Mouse (Mus musculus) lung, embryonic 14.5 days (tissue): Measurements from ENCODE around the gene Ube2e3. TPM values are rescaled to one million over a fixed set of nuclear protein-coding genes. Genes with fewer than 3 reads are reported as not detected.

Experiments used
- ATAC-seq: fragments of 200-750 bp; cut with Nextera tagmentation; 2 replicates; pipeline ENCODE4 v1.8.0; 2017; ENCODE audit warnings: mild to moderate bottlenecking, moderate TSS enrichment, moderate library complexity; ENCODE audit not compliant: insufficient read depth
- DNase-seq: peaks from one replicate; pipeline ENCODE4 v3.0.0-alpha.2; 2015
- H3K27ac ChIP-seq: fragments of 300-500 bp; sonication (generic); 2 replicates; pipeline ENCODE4 v1.5.1; 2014; ENCODE audit warnings: low read depth, mild to moderate bottlenecking, moderate library complexity
- H3K27me3 ChIP-seq: fragments of 300-500 bp; sonication (generic); 2 replicates; pipeline ENCODE4 v1.6.1; 2014; ENCODE audit warnings: low read length, control low read depth; ENCODE audit not compliant: insufficient read depth
- H3K36me3 ChIP-seq: fragments of 300-500 bp; sonication (generic); 2 replicates; pipeline ENCODE4 v1.6.1; 2014; ENCODE audit warnings: control low read depth; ENCODE audit not compliant: insufficient read depth
- H3K4me1 ChIP-seq: fragments of 300-500 bp; sonication (generic); 2 replicates; pipeline ENCODE4 v1.6.1; 2014; ENCODE audit warnings: antibody characterized with exemption, control low read depth; ENCODE audit not compliant: insufficient read depth
- H3K4me2 ChIP-seq: fragments of 300-500 bp; sonication (generic); 2 replicates; pipeline ENCODE4 v1.6.1; 2014; ENCODE audit warnings: mild to moderate bottlenecking
- H3K4me3 ChIP-seq: fragments of 300-500 bp; sonication (generic); 2 replicates; pipeline ENCODE4 v1.5.1; 2014; ENCODE audit warnings: low read depth, low read length
- H3K9ac ChIP-seq: fragments of 300-500 bp; sonication (generic); 2 replicates; pipeline ENCODE4 v1.6.1; 2014
- H3K9me3 ChIP-seq: fragments of 300-500 bp; sonication (generic); 2 replicates; pipeline ENCODE4 v1.6.1; 2016; ENCODE audit warnings: low read depth, low read length, control low read depth
- CTCF ChIP-seq: IDR thresholded peaks from 2 replicates; pipeline ENCODE4 v1.5.1; 2016; ENCODE audit warnings: antibody characterized with exemption, low read depth
- WGBS: fragments of 180-500 bp; shearing (Covaris S2); extraction: QIAGEN DNeasy Blood & Tissue Kit; methylation state at CpG from one replicate; pipeline ENCODE4 v1.1.7; 2014; 5-methylcytosine and 5-hydroxymethylcytosine counted together
- polyA plus RNA-seq: library from polyadenylated mRNA; unstranded; fragments of >200 nt; fragmentation: Nextera tagmentation; extraction: Ambion mirVana; gene quantifications from 2 replicates; pipeline ENCODE4 v1.2.1, GENCODE M21; 2014

Gene Ube2e3
- polyA plus RNA-seq, 1 experiment from 2014 or later, result 199 TPM

DNA sequence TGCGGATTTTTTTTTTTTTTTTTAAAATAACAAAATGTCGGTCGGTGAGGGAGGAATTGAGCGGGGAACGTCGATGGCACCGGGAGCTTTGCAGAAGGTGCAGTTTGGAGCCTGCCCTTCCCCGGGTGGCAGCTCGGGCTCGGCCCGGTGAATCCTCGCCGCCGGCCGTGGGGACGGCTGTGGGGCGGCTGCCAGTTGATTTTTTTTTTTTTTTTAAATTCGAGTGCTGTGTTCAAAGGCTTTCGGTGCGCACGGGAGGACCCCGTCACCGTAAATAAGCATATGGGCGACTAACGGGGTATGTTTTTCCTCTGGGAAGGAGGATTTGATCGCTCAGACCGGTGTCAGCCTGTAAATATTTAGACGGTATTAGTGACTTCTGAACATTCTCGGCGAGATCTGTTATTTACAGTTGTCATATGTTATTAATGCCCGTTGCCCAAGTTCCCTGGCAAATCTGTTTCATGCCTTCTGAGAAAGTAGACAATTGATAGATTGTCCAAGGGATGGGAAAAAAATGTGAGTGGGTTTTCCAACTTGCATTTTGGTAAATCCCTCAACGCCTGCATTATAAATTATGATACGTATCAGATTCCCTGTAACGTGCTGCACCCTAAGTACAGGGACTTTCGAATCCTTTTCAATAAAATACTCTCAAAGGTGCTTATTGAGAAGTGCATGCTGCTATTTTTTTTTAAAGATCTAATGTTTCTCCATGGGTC is 2.0 kb downstream of the Ube2e3 start:
- TF ChIP-seq CTCF, result no peak
- Histone ChIP-seq H3K9me3 (no peaks in the 10 kb centered on the region), H3K36me3 (peaks cover 20% of the 10 kb centered on the region), H3K27ac (peak overlapping the region; percentile 99), H3K9ac (peak overlapping the region; percentile 98), H3K4me3 (peak overlapping the region; percentile 78), H3K4me1 (peaks cover 23% of the 10 kb centered on the region), H3K4me2 (peak overlapping the region; percentile 85), H3K27me3 (no peaks in the 10 kb centered on the region)
- 1% methylated on average over 35 of the region's 35 CpGs for WGBS
- DNase-seq (peak; percentile 48), ATAC-seq (no peak)

DNA sequence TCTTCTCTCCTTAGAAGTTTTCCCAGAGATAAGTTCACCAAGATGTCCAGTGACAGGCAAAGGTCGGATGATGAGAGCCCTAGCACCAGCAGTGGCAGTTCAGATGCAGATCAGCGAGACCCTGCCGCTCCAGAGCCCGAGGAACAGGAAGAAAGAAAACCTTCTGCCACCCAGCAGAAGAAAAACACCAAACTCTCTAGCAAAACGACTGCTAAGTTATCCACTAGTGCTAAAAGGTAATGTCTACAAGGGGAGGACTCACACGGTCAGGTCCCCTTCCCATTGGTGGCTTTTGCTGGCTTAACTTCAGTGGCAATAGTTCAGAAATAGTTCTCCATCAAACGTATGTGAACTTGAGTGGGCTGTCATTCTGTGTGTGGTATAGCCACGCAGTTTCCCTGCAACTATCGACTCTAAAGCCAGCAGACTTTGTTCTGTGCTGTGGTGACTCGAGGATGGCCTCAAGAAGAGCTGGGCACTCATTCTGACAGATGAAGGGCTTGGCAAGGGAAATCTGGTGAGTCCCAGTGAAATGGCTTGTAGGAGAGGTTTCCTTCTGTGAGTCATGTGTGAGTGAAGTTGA is 2.6 kb downstream of the Ube2e3 start:
- Histone ChIP-seq H3K36me3 (peaks cover 22% of the 10 kb centered on the region), H3K4me3 (peak overlapping the region; percentile 78), H3K27me3 (no peaks in the 10 kb centered on the region), H3K9me3 (no peaks in the 10 kb centered on the region), H3K4me1 (peaks cover 23% of the 10 kb centered on the region), H3K4me2 (peak overlapping the region; percentile 85), H3K9ac (peak overlapping the region; percentile 98), H3K27ac (peak overlapping the region; percentile 99)
- no peak for ATAC-seq
- 4% methylated on average over 10 of the region's 10 CpGs for WGBS
- no peak for TF ChIP-seq CTCF
- peak; percentile 38 for DNase-seq

DNA sequence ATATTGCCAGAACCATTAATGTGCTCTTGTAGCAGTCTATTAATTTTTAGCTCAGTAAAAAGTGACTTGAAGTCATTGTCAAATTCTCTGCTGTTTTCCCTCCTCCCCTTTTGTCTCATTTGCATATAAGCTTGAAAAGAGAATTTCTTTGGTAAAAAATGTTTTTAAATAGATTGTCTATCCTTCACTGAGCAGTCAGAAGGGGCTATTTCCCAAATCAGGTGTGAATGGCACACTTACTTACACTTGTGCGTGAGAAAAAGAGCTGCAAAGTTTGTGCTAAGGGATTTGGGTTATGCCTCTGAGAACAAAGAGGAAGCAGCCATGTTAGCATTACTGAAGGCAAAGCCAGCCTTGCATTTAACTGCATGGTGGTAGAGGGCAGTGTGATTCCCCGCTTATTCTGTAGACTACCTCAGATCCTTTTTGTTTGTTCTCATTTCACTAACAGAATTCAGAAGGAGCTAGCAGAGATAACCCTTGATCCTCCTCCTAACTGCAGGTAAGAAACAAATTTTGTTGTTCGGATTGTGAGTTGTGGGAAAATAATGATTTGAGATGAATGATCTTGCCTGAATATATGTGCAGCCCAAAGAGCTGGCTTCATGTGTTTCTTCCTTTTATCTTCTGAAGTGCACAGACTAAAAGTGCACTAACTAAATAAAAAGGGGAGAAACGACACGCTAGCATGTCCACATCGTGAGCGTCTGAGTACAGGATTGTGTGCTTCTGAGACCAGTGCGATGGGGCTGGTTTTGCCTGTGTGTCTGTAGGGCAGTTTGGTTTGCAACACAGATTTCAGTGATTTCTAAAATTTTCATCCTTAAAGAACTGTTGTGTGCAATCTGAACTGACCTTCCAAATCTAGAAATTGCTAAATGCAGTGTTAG is 4.3 kb downstream of the Ube2e3 start:
- Histone ChIP-seq H3K4me2 (peak overlapping the region; percentile 85), H3K9ac (peak overlapping the region; percentile 98), H3K27me3 (no peaks in the 10 kb centered on the region), H3K9me3 (no peaks in the 10 kb centered on the region), H3K4me1 (peaks cover 23% of the 10 kb centered on the region), H3K27ac (peak overlapping the region; percentile 42; the same call in 1 of the 2 replicates), H3K4me3 (peak overlapping the region; percentile 78), H3K36me3 (peaks cover 22% of the 10 kb centered on the region)
- 11% methylated on average over 8 of the region's 8 CpGs for WGBS
- no peak for ATAC-seq
- peak; percentile 75 for DNase-seq
- TF ChIP-seq CTCF, result 0 out of 2 replicates have a peak, but pooled peaks have one; percentile 31

DNA sequence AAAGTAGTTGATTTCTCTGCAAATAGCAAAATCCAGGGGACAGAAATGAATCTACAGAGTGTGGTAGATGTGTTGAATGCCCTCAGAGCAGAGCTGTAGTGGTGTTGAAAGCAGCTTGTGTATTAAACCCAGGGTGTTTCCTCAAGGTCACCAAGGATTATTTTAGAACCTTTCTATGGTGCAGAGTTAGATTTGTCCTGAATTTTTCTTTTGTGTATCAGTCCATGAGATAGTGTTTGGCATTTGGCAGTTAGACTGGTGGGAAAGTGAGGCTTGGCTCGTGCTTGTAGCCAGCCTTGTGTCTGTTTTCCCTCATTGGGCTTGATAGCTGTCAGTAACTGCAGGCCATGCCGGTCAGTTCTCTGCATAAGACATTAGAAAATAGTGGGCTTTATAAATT is 6.0 kb downstream of the Ube2e3 start:
- no peaks in the 10 kb centered on the region for H3K9me3 ChIP-seq
- WGBS, result 21% methylated on average over 2 of the region's 2 CpGs
- no peak overlapping the region for H3K27ac ChIP-seq
- peak overlapping the region; percentile 46 for H3K4me2 ChIP-seq
- ATAC-seq (no peak), DNase-seq (no peak)
- H3K27me3 ChIP-seq, result no peaks in the 10 kb centered on the region
- no peak for TF ChIP-seq CTCF
- H3K4me1 ChIP-seq, result peaks cover 17% of the 10 kb centered on the region
- peaks cover 22% of the 10 kb centered on the region for H3K36me3 ChIP-seq
- H3K9ac ChIP-seq, result peak overlapping the region; percentile 26
- H3K4me3 ChIP-seq, result 0 out of 2 replicates have a peak overlapping the region, but pooled peaks have one; percentile 5

DNA sequence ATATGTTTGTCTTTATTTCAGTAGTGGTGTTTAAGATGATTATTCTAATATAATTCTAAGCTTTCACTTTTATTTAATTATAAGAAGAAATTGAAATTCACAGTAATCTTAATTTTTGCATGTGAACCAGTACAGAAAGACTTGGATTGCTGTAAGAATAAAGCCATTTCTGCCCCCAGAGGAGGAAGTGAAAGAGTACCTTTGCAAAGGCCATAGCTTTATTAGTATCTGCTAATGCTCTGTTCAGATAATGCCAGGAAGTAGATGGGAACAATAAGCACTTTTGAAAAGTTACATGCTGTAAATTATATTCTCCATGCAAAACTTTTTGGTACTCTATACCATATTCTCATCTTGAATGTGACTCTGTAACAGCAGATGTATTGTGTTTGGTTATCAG is 8.1 kb downstream of the Ube2e3 start:
- ATAC-seq (no peak), DNase-seq (no peak)
- H3K4me1 ChIP-seq, result peaks cover 12% of the 10 kb centered on the region
- no peak for TF ChIP-seq CTCF
- no peak overlapping the region for H3K4me2 ChIP-seq
- no peak overlapping the region for H3K9ac ChIP-seq
- H3K9me3 ChIP-seq, result no peaks in the 10 kb centered on the region
- H3K4me3 ChIP-seq, result no peak overlapping the region
- H3K36me3 ChIP-seq, result peaks cover 17% of the 10 kb centered on the region
- no peak overlapping the region for H3K27ac ChIP-seq
- H3K27me3 ChIP-seq, result no peaks in the 10 kb centered on the region

DNA sequence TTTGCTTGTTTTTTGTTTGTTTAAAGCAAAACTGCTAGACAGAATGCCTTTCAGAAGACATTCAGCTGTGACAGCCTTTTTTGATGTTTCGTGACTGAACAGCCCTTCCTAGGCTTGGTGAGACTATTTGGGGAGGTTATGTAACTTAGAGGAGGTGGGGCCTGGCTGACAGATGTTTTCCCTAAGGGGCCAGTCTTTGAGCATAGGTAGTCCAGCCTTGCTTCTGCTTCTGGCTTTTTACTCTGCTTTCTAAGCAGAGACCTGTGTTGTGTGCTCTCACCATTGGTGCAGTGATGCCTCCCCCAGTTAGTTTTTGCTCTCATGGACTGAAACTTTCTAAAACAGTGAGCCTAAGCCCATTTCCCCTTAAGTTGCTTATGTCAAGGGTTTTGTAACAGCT is 14.1 kb downstream of the Ube2e3 start:
- DNase-seq (no peak), ATAC-seq (no peak)
- H3K4me1 ChIP-seq, result no peaks in the 10 kb centered on the region

More for the DNA sequence above, 14.1 kb downstream of the Ube2e3 start:
- no peak overlapping the region for H3K9ac ChIP-seq
- no peak for TF ChIP-seq CTCF
- H3K27ac ChIP-seq, result peak overlapping the region; percentile 34; the same call in 1 of the 2 replicates
- no peaks in the 10 kb centered on the region for H3K9me3 ChIP-seq
- WGBS, result 92% methylated on average over 1 of the region's 1 CpGs
- H3K36me3 ChIP-seq, result no peaks in the 10 kb centered on the region
- H3K4me3 ChIP-seq, result no peak overlapping the region
- H3K27me3 ChIP-seq, result no peaks in the 10 kb centered on the region
- no peak overlapping the region for H3K4me2 ChIP-seq
